Mouse (Mus musculus): ENCODE measurements around the gene Syngr3. TPM values are rescaled to one million over a fixed set of nuclear protein-coding genes. Genes with fewer than 3 reads are reported as not detected.
A peak's percentile ranks its signal among the peaks of the same experiment; 100 is the strongest.
"Not testable (repeated sequence)": the region's sequence is repeated elsewhere in the genome, so short reads cannot be mapped to it uniquely, and the experiment has no call there.

The Syngr3 gene
- polyA plus RNA-seq, 1 experiment, result 0.79 TPM

- H3K27ac ChIP-seq (ENCODE audit: insufficient read depth, low read depth, low read length), result no peak overlapping the region
- H3K4me1 ChIP-seq (ENCODE audit: control insufficient read depth, insufficient read depth, low read length), result peaks cover 12% of the 10 kb centered on the region
- no peak overlapping the region for H3K4me3 ChIP-seq (ENCODE audit: insufficient read depth, low read length)
- TF ChIP-seq POLR2A (IDR thresholded peaks at IDR 0.05; ENCODE audit: borderline replicate concordance, low read depth, low read length) (no peak), CTCF (IDR thresholded peaks at IDR 0.05; ENCODE audit: low read depth, low read length) (no peak)
Observed at GRCm38 (mm10) chr17:24677500-24678080, 12.2 kb downstream of the Syngr3 start.

- H3K4me3 ChIP-seq (ENCODE audit: insufficient read depth, low read length), result no peak overlapping the region
- no peak overlapping the region for H3K27ac ChIP-seq (ENCODE audit: insufficient read depth, low read depth, low read length)
- peaks cover 18% of the 10 kb centered on the region for H3K4me1 ChIP-seq (ENCODE audit: control insufficient read depth, insufficient read depth, low read length)
- TF ChIP-seq CTCF (IDR thresholded peaks at IDR 0.05; ENCODE audit: low read depth, low read length) (no peak), POLR2A (IDR thresholded peaks at IDR 0.05; ENCODE audit: borderline replicate concordance, low read depth, low read length) (no peak)
Observed at GRCm38 (mm10) chr17:24676877-24677276, 12.9 kb downstream of the Syngr3 start.

- TF ChIP-seq POLR2A (IDR thresholded peaks at IDR 0.05; ENCODE audit: borderline replicate concordance, low read depth, low read length) (no peak), CTCF (IDR thresholded peaks at IDR 0.05; ENCODE audit: low read depth, low read length) (peak; percentile 57; the same call in 1 of the 2 replicates)
- peaks cover 25% of the 10 kb centered on the region for H3K4me1 ChIP-seq (ENCODE audit: control insufficient read depth, insufficient read depth, low read length)
- no peak overlapping the region for H3K27ac ChIP-seq (ENCODE audit: insufficient read depth, low read depth, low read length)
- H3K4me3 ChIP-seq (ENCODE audit: insufficient read depth, low read length), result no peak overlapping the region
Observed at GRCm38 (mm10) chr17:24676187-24676586, 13.6 kb downstream of the Syngr3 start.

- Histone ChIP-seq H3K4me1 (ENCODE audit: control insufficient read depth, insufficient read depth, low read length) (peaks cover 30% of the 10 kb centered on the region), H3K4me3 (ENCODE audit: insufficient read depth, low read length) (no peak overlapping the region), H3K27ac (ENCODE audit: insufficient read depth, low read depth, low read length) (no peak overlapping the region)
- TF ChIP-seq POLR2A (IDR thresholded peaks at IDR 0.05; ENCODE audit: borderline replicate concordance, low read depth, low read length) (no peak), CTCF (IDR thresholded peaks at IDR 0.05; ENCODE audit: low read depth, low read length) (no peak)
Observed at GRCm38 (mm10) chr17:24674277-24674676, 15.5 kb downstream of the Syngr3 start.

- Histone ChIP-seq H3K4me3 (ENCODE audit: insufficient read depth, low read length) (peak overlapping the region; percentile 15), H3K4me1 (ENCODE audit: control insufficient read depth, insufficient read depth, low read length) (peaks cover 33% of the 10 kb centered on the region)
Observed at GRCm38 (mm10) chr17:24672141-24672540, 17.6 kb downstream of the Syngr3 start.

GRCm38 (mm10) chr17:24671346-24671745 lies 18.4 kb downstream of the Syngr3 start:
- TF ChIP-seq POLR2A (IDR thresholded peaks at IDR 0.05; ENCODE audit: borderline replicate concordance, low read depth, low read length) (no peak), CTCF (IDR thresholded peaks at IDR 0.05; ENCODE audit: low read depth, low read length) (no peak)
- no peak overlapping the region for H3K27ac ChIP-seq (ENCODE audit: insufficient read depth, low read depth, low read length)
- H3K4me1 ChIP-seq (ENCODE audit: control insufficient read depth, insufficient read depth, low read length), result peaks cover 33% of the 10 kb centered on the region
- no peak overlapping the region for H3K4me3 ChIP-seq (ENCODE audit: insufficient read depth, low read length)

More at GRCm38 (mm10) chr17:24672141-24672540, 17.6 kb downstream of the Syngr3 start:
- TF ChIP-seq CTCF (IDR thresholded peaks at IDR 0.05; ENCODE audit: low read depth, low read length) (no peak), POLR2A (IDR thresholded peaks at IDR 0.05; ENCODE audit: borderline replicate concordance, low read depth, low read length) (no peak)
- no peak overlapping the region for H3K27ac ChIP-seq (ENCODE audit: insufficient read depth, low read depth, low read length)

- Histone ChIP-seq H3K27ac (ENCODE audit: insufficient read depth, low read depth, low read length) (0 out of 2 replicates have a peak overlapping the region, but pooled peaks have one; percentile 5), H3K4me1 (ENCODE audit: control insufficient read depth, insufficient read depth, low read length) (peaks cover 33% of the 10 kb centered on the region), H3K4me3 (ENCODE audit: insufficient read depth, low read length) (peak overlapping the region; percentile 70)
- TF ChIP-seq POLR2A (IDR thresholded peaks at IDR 0.05; ENCODE audit: borderline replicate concordance, low read depth, low read length) (no peak), CTCF (IDR thresholded peaks at IDR 0.05; ENCODE audit: low read depth, low read length) (no peak)
Observed at GRCm38 (mm10) chr17:24670246-24670844, 19.4 kb downstream of the Syngr3 start.

GRCm38 (mm10) chr17:24669545-24670245 lies 20.1 kb downstream of the Syngr3 start, which contains the start of gene Zfp598:
Gene Zfp598 (plus strand): TSS chr17:24669687.
- Histone ChIP-seq H3K4me3 (ENCODE audit: insufficient read depth, low read length) (peak within 1 kb of the TSS; percentile 70), H3K4me1 (ENCODE audit: control insufficient read depth, insufficient read depth, low read length) (peaks cover 31% of the 10 kb centered on the region), H3K27ac (ENCODE audit: insufficient read depth, low read depth, low read length) (peak within 1 kb of the TSS; percentile 43)
- TF ChIP-seq POLR2A (IDR thresholded peaks at IDR 0.05; ENCODE audit: borderline replicate concordance, low read depth, low read length), result no peak
- TF ChIP-seq CTCF (IDR thresholded peaks at IDR 0.05; ENCODE audit: low read depth, low read length), result no peak

- peak overlapping the region; percentile 70 for H3K4me3 ChIP-seq (ENCODE audit: insufficient read depth, low read length)
- H3K27ac ChIP-seq (ENCODE audit: insufficient read depth, low read depth, low read length), result peak overlapping the region; percentile 43
- peaks cover 26% of the 10 kb centered on the region for H3K4me1 ChIP-seq (ENCODE audit: control insufficient read depth, insufficient read depth, low read length)
Observed at GRCm38 (mm10) chr17:24669214-24669544, 20.6 kb downstream of the Syngr3 start.

GRCm38 (mm10) chr17:24667416-24667815 lies 22.3 kb downstream of the Syngr3 start:
- Histone ChIP-seq H3K27ac (ENCODE audit: insufficient read depth, low read depth, low read length) (no peak overlapping the region), H3K4me1 (ENCODE audit: control insufficient read depth, insufficient read depth, low read length) (peaks cover 19% of the 10 kb centered on the region), H3K4me3 (ENCODE audit: insufficient read depth, low read length) (no peak overlapping the region)
- TF ChIP-seq CTCF (IDR thresholded peaks at IDR 0.05; ENCODE audit: low read depth, low read length) (peak; percentile 64), POLR2A (IDR thresholded peaks at IDR 0.05; ENCODE audit: borderline replicate concordance, low read depth, low read length) (no peak)

- not testable (repeated sequence) for H3K27ac ChIP-seq (ENCODE audit: insufficient read depth, low read depth, low read length); H3K4me3 ChIP-seq (ENCODE audit: insufficient read depth, low read length)
- peaks cover 17% of the 10 kb centered on the region for H3K4me1 ChIP-seq (ENCODE audit: control insufficient read depth, insufficient read depth, low read length)
Observed at GRCm38 (mm10) chr17:24667011-24667410, 22.7 kb downstream of the Syngr3 start.
